Mouse (Mus musculus): ENCODE results near the gene Olfr320. TPM values are rescaled to one million over a fixed set of nuclear protein-coding genes. Genes with fewer than 3 reads are reported as not detected.
"Not testable (repeated sequence)": the region's sequence is repeated elsewhere in the genome, so short reads cannot be mapped to it uniquely, and the experiment has no call there.

The Olfr320 gene
- total RNA-seq (2021) = not detected
- long read RNA-seq = 0 reads

DNA sequence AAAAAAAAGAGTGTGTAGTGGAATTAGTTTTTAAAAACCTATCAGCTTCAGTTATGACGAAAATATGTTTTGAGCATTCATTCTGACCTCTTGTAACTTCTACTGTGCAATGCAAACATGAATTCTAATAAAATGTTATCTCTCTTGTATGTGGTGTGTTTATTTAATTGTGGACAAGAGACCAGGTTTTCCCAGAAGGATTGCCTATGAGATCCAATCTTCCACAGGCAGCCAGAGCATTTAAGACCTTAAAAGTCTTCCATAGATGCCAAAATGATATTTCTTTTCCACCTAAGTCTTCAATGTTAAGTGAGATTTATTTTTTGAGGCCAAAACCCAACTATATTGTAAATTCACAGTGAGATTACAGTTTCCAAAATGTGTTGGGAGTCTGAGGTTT is at the start of gene Olfr320:
Gene Olfr320, plus strand, starts transcription at position 301 of the 400 bp plus-strand sequence.
- DNase-seq (ENCODE audit: low spot score in 2 of 2) = no peak

DNA sequence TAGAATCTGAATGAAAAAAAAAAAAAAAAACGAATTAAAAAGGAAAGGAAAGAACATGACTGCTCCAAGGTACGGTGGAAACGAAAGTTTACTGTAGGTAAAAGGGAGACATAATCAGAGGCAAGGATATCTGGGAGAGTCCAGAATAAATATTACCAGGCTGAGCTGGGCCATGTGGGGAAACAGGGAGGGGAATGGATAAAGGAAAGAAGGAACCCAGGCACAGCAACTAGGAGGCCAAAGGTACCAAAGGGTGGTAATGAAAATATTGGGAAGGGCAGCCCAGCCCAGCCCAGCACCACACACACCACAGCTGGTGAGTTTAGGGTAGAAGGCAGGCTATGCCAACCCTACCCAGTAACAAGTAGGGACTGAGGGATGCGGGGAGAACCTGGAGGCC is 46.0 kb upstream of the Olfr320 start:
- DNase-seq (ENCODE audit: low spot score in 2 of 2) = no peak

DNA sequence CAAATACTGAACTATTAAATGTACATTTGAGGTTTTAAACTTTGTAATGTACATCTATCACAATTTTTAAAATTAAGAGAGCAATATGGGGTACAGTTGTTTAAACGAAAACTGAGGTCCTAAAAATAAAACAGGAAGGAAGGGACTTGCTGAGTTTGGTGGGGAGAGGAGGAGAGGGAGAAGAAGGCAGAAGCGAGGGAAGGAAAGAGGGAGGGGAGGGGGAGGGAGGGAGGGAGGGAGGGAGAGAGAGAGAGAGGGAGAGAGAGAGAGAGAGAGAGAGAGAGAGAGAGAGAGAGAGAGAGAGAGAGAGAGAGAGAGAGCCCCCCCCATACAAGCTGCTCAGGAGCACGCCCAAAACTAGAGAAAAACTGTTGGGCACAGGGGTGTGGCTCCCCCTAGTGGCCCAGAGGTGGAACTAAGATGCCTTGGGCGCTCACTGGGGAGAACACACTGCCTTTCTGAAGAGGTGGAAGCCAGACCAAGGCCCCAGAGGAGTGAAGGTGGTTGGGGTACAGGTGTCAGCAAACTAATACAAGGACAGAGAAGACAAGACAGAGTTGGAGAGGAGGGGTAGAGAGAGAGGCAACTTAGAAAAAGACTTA is 44.4 kb upstream of the Olfr320 start:
- DNase-seq (ENCODE audit: low spot score in 2 of 2) = peak; percentile 62 to 73

DNA sequence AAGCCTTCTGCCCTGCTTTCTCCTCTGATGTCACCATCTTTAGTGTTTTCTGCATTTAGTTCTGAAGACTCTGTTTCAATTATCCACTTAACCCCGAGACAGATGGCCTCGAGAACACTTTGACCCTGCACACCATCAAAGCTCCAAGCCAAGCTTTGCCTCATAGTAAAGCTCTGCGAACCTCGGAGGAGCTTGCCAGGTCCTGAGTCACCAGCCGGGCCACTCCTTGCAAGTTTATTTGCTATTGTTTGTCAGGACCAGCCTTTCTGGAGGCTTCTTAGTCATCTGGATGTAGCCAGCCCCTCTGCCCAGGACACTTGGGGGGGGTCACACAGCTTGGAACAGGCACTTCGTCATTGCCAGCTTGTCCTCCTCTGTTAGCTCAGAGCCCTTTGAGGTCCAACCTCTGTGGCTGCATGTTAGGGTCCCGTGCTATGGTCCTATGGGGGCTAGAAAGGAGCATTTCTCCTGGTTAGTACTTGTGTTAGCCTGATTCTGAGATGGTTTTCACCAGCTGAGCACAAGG is 42.7 kb upstream of the Olfr320 start:
- no peak for DNase-seq (ENCODE audit: low spot score in 2 of 2)

DNA sequence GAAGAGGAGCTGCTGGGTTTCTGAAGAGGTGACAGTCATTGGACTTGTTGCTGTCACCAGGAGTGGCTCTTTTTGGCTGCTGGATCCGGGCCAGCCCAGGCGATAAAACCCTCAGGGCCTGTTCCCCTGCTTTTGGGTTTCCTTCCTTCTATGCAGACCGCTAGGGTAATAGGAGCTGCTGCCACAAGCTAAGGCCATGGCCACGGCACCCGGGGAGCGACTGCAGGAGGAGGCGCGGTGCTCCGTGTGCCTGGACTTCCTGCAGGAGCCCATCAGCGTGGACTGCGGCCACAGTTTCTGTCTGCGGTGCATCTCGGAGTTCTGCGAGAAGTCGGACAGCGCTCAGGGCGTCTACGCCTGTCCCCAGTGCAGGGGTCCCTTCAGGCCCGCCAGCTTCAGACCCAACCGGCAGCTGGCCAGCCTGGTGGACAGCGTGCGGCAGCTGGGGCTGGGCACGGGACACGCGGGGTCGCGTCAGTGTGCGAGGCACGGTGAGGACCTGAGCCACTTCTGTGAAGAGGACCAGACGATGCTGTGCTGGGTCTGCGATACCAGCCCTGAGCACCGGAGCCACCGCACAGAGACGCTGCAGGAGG is 40.5 kb upstream of the Olfr320 start, which contains the start of gene Trim58:
Gene Trim58, plus strand, starts transcription at position 194 of the 596 bp plus-strand sequence.
- DNase-seq (ENCODE audit: low spot score in 2 of 2) = peak in 1 of 2 experiments; percentile 23

DNA sequence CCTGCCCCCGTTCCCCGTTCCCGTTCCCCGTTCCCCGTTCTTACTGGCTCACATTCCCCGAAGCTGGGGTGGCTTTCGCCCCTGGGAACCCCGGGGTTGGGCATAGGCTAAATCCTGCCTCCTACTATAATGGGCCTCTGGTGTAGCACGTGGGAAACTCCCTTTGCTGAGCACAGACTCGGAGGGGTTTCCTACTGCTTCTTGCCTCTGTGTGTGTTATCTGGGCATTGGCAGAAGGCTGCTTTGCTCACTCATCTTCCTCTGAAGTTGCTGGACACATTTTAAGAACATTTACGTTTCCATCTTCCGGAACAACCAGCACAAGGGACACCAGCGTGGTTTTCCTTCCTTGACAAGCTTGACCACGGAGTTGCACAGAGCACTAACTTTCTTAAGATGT is 39.8 kb upstream of the Olfr320 start:
- DNase-seq (ENCODE audit: low spot score in 2 of 2) = no peak

DNA sequence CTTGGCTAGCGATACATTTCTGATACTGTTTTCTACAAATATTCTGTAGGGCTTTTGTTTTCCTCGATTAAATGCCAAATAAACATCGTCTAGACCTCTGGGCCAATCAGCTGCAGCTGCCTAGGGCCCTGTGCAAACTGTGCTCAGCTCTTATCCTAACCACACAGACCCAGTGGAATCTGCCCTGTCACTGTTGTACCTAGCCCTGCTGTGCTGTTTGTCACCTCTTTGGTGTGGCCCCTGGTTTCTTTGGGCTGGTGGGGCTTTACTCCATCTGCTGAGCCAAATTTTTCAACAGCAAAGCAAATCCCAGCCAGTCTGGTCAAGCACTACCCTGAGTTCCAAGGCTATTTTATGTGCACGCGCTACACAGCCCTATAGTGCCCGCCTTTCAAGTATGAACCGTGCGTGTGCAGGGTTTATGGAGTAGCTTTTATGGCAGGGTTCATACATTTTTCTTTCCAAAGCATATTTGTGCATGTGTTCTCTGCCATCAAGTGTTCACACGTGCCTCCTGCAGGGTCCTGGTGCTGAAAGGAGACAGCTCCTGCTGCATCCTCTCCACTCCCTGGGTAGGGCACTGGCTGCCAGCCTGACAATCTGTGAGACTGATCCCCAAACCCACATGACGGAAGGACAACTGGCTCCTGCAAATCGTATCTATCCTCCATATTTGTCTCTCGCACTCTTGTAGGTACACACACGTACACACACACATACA is 39.1 kb upstream of the Olfr320 start:
- no peak for DNase-seq (ENCODE audit: low spot score in 2 of 2)

DNA sequence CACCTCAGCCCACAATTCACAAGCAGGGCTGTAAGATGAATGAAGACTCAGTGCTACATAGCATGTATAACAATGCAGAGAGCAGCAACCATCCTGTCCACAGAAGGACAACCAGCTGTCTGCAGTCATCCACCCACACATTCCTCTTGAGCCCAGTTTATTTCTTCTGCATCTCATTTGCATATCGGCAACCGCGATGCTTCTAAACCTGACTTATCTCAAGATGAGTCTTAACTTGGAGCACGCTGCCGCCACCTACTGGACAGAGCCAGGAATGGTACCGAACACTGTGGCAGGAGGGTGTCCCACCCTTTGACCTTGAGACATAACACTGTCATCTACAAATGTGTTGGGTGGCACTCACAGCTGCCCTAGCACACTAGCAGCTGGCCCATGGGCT is 37.5 kb upstream of the Olfr320 start:
- DNase-seq (ENCODE audit: low spot score in 2 of 2) = peak; percentile 26 to 27

DNA sequence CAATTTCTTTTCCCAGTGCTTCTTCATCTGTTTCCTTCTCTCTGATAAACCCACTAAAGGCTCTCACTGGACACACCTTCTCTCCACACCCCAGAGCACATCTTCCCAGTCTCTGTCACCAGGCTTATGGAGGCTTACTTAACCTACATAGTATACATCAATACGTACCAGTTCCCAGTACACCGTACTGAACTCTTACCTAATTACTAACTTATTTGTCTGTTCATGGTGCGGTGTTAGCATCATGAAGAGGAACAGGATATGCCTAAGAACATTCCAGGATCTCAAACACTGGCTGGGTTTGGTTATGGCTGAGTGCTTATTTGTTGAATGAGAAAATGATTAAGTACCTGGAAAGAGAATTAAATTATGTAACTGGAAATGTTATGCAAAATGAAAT is 25.7 kb upstream of the Olfr320 start:
- DNase-seq (ENCODE audit: low spot score in 2 of 2) = no peak

DNA sequence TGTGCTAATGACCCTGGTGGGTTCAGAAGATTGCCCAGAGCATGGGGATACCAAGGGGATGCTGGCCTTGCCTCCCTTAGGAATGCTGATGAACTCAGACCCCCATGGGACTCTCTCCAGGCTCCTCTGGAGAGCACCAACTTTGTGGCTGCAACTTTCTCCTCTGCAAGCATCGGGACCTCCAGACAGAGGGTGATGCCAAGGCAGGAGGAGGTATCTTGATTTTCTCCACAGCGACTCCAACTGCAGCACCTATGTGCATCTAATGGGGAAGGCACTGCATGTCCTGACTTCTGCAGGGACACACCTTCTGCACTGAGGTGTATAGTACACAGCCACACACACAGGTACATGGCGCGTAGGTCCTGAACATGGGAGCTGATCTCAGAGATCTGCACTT is 22.3 kb upstream of the Olfr320 start, which contains the start of gene Olfr322:
Gene Olfr322, plus strand, starts transcription at position 187 of the 400 bp plus-strand sequence.
- DNase-seq (ENCODE audit: low spot score in 2 of 2) = no peak

DNA sequence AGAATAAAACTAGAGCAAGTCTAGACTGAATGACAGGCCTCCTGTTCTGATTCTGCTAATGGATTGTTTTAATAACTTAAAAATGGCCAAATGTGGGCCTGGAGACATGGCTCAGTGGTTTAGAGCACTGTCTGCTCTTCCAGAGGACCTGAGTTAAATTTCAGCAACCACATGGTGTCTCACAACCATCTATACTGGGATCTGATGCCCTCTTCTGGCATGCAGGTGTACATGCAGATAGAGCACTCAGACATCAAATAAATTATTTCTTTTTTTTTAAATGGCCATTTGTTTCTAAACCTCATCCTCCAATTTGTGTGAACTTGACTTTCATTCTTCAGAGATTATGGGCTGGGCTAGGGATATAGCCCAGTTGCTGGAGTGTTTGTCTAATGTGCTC is 11.6 kb upstream of the Olfr320 start:
- DNase-seq (ENCODE audit: low spot score in 2 of 2) = no peak

DNA sequence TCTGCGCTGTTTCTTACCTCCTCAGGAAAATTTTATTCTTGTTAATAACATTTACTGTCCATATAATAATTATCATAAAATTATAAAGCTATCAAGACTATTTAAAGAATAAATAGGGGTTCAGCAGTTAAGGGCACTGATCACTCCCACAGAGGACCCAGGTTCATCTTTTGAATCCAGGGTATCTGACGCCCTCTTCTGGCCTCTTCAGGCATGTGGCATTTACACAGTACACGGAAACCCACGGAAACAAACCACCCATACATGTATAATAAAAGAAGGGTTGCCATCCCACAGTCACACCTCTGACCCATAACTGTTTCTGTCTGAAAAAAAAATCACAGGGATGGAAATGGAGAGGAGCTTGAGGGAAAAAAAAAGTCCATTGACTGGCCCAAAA is 9.1 kb upstream of the Olfr320 start:
- DNase-seq (ENCODE audit: low spot score in 2 of 2) = no peak

DNA sequence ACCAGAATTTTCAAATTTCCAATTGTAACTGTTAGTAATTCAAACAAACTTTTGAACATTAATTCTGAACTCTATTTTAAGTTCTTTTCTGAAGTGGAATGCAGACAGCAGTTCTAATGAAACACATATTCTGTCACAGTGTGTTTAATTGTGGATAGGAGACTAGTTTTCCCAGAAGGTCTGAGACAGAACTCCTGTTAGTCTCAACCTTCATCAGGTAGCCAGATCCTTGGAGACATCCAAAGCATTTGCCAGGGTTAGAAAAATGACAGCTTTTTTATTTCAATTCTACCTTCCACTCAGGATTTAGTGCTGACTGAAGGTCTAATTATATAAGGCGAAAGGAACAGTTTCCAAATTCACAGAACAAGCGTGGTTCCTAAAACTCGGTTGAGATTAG is 18.0 kb downstream of the Olfr320 start, which contains the start of gene Olfr319:
Gene Olfr319, plus strand, starts transcription at position 301 of the 400 bp plus-strand sequence.
- DNase-seq (ENCODE audit: low spot score in 2 of 2) = no peak

DNA sequence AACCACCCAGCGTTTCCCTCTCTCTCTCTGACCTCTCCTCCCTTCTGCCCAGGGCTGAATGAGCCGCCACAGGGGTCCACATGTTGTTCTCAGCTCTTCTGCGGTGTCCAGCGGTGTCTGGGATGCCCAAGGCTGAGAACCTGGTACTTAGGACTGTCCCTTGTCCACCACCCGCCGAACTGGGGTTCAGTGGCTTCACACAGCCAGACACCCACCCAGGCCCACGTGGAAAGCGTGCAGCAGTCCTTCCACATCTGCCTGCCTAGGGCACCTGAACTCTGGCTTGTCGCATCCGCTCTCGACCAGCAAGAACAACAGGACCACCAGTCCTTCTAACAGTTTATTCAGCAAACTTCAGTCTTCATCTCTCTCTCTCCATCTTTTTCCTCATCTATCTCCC is 28.2 kb downstream of the Olfr320 start:
- DNase-seq (ENCODE audit: low spot score in 2 of 2) = no peak

DNA sequence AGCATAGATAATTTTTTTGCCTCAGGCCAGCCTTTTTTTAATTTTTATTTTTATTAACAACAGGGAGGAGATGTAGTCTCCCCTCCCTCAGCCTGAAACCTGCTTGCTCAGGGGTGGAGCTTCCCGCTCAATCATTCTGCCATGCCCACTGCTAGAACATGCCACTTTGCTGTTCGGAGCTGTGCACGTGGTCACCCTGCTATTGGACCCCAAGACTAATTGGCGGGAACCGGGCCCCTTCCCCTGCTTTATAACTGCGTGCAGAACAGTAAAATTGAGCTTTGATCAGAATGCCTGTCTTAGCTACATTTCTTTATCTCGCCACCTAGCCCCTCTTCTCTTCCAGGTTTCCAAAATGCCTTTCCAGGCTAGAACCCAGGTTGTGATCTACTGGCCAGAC is 36.8 kb downstream of the Olfr320 start:
- DNase-seq (ENCODE audit: low spot score in 2 of 2) = not testable (repeated sequence)

DNA sequence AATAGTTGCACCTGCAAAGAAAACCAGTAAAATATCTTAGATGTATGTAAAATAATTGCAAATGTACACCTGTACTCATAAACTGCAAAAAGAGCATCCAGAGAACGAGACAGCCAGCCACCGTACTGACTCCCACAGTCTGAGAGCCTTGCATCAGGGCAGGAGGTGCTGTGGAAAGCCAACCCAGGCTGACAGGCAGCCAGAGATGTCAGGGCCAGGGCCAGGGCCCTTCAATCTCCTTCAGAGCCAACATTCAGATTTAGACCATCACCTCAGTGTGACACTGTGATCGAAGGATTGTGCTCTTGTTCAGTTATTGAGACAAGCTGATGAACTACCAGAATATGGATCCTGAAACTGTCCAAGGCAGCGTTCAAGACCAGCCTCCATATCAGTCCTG is 38.8 kb downstream of the Olfr320 start:
- no peak for DNase-seq (ENCODE audit: low spot score in 2 of 2)

DNA sequence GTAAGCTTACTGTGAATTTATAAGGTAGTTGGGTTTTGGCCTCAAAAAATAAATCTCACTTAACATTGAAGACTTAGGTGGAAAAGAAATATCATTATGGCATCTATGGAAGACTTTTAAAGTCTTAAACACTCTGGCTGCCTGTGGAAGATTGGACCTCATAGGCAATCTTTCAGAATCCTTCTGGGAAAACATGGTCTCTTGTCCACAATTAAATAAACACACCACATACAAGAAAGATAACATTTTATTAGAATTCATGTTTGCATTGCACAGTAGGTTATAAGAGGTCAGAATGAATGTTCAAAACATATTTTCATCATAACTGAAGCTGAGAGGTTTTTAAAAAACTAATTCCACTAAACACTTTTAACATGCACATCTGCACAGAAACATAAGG is 43.0 kb downstream of the Olfr320 start, which contains the start of gene Olfr318:
Gene Olfr318, minus strand, starts transcription at position 101 of the 400 bp plus-strand sequence.
- DNase-seq (ENCODE audit: low spot score in 2 of 2) = no peak

DNA sequence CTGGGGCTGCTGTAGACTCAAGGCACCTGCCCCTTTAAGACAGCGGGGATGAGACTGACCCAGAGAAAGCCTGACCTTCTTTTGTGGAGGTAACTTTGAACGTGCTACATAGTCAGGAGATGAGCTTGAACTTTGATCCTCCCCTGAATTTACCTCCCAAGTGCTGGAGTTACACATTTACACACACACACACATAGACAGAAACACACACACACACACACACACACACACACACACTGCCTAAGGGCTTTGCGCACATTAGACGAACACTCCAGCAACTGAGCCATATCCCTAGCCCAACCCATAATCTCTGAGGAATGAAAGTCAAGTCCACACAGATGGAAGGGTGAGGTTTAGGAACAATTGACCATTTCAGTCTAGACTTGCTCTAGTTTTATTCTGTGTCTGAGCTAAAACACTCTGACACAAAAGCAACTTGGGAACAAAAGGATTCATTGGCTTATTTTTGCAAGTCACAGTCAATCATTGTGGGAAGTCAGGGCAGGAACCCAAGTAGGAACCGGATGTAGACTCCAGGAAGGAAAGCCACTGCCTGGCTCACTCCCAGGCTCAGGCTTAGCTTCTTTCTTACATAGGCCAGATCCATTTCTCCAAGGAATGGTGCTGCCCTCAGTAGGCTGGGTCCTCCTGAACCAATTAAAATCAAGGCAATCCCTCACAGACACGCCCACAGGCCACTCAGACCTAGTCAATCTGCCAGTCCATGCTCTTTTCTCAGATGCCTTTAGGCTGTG is 47.2 kb downstream of the Olfr320 start:
- DNase-seq (ENCODE audit: low spot score in 2 of 2) = not testable (repeated sequence)

DNA sequence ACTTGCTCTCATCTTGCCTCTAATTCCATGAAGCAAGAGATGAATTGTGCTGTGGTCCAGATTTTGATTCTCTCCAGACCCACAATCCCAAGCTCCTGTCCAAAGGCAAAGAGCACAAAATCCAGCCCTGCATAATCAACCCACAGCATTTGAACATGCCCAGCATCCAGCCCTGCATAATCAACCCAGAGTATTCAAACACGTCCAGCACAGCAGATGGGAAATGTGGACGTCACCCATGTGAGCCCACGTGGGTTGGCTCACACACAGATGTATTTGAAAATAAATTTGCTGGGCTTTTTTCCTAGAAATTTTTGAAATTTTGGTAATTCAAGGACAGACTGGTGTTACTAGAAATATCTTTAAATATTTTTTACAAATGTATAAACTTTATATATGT is 52.5 kb downstream of the Olfr320 start:
- peak; percentile 39 to 45 for DNase-seq (ENCODE audit: low spot score in 2 of 2)

Measured in layer of hippocampus, postnatal 10 days (tissue).